Mouse (Mus musculus) 3134 (cell line): ENCODE measurements around the gene Gde1.
A peak's percentile ranks its signal among the peaks of the same experiment; 100 is the strongest.

Source experiments
- DNase-seq: peaks from one replicate; pipeline ENCODE4 v3.0.0-alpha.2; 2011; ENCODE audit warnings: low spot score; ENCODE audit not compliant: insufficient read length; ENCODE audit errors: extremely low read depth

Gene Gde1

DNA sequence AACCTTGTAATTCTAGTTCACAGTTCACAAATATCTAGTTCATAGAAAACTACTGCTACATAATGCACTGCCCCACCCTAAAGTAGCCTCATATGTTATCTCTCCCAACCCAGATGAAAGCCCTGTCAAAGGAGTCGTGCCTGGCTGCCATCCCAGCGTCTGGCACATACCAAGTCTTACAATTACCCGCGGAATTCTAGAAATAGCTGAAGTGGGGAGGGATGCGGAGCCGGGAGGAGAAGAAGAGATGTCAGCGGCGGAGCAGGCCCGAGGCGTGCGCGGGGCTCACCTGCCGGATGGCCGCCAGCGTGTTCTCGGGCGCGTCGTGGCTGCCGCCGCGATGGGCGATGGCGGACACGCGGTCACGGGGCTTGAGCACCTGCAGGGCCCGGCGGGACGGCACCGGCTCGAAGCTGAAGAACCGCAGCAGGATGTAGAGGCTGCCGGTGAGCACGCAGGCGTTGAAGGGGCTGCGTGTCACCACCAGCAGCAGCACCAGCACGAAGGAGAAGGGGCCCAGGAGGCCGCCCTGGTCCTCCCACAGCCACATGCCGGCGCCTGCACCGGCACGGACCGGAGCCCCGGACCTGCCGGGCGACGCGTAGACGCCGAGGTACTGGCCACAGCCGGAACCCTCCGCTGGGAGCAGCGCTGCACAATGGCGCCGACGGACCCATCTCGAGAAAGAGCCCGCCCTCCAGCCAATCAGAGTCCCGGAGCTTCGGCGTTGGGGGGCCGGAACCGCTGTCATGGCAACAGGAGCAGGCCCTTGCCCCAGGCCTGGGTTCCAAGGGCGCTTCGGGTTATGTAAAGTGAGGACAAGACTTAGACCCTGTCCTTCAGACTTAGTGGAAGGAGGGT lies at the start of gene Gde1:
Gene Gde1, minus strand, starts transcription at position 678 of the 861 bp plus-strand sequence.
- DNase-seq = peak; percentile 88

DNA sequence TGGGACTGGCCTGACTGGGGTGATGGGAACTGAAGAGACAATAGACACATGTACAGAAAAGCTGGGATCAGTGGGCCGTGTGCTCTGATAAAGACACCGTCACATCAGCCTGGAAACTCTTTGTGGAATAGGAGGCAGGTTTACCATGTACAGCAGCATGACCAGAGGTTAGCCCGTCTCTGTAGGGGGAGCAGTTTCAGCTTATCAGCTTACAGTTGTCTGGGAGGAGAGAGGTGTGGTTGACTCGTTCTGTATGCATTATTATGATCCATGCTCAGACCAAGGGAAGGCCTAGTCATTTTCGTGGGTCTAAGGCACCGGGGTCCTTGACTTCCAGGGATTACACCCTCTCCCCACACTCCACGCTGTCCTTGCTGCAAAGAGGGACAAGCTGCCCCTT lies 46.0 kb upstream of the Gde1 start:
- no peak for DNase-seq

DNA sequence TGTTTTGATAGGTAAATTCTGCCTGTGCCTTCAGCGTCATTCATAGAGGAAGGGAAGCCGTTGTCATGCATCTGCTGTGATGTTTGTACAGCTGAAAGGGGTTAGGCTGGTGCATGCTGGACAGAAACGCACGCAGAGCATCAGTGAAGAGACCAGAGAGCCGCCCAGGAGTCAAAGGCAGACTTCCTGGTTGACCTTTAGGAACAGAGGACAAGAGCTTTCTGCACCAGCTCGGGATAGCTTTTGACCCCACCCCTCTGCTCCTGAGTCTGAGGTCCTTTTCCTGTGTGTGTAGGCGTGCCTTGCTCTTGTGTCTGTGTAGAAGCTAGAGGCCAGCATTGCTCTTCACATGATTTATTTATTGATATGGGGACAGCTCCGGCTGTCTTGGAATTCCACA lies 44.1 kb upstream of the Gde1 start:
- no peak for DNase-seq

DNA sequence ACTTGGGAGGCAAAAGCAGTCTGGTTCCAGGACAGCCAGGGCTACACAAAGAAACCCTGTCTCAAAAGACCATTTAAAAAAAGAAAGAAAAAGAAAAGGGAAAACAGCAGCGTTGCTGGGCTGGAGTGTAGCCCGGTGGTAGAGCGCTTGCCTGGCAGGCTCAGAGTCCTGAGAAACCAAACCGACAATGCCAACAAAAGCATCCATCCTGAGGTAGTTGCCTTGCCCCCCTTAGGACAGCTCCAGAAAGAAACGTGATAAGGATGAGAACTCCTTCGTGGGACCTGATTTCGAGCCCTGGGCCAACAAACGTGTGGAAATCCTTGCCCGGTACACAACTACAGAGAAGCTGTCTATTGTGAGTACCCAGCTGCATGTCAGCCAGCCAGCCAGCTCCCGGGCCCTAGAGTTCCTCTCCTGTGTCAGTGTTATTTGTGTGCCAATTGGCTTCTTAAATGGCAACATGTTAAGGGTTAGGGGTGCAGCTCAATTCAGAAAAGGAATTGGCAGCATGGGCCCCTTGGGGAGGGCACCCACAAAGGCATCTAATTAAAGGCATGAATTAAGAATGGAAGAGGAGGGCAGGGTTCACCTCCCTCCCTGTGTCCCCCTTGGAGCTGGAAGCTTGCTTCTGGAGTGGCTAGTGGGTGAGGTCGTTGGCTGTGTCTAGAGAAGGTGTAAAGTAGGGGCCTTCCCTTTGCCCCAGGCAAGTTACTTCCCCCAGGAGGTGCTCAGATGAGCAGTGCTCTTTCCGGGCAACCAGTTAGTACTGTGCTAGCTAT lies 42.5 kb upstream of the Gde1 start:
- DNase-seq = no peak

DNA sequence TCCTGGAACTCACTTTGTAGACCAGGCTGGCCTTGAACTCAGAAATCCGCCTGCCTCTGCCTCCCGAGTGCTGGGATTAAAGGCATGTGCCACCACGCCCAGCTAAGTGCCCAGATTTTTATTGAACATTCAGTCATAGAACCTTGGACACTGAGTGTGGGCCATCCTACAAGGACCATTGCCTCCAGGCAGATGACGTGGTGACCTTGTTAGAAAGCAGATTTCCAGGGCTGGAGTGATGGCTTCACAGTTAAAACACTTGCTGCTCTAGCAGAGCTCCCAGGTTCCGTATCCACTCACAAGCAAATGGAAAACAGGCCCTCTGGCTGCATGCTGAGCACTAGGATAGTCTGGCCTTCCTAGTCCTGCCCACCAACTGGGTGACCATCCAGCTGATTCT lies 39.2 kb upstream of the Gde1 start:
- DNase-seq = no peak

DNA sequence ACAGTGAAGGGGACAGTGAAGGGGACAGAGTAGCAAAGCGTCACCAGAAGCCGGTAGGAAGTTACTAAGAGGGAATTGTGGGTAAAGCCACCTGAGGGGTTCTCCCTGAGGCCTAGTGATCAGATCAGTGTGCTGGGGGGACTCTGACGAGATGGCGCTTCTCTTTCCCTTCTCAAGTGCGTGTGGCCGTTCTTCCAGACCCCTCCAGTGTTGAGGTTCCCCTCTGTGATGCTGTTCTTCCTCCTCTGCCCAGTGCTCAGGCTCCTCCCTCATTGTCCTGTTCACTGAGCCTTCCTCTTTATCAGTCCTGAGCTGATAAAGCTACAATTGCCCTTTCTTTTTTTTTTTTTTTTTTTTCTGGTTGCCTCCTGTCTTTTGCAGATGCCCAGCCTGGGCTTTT lies 36.7 kb upstream of the Gde1 start:
- no peak for DNase-seq

DNA sequence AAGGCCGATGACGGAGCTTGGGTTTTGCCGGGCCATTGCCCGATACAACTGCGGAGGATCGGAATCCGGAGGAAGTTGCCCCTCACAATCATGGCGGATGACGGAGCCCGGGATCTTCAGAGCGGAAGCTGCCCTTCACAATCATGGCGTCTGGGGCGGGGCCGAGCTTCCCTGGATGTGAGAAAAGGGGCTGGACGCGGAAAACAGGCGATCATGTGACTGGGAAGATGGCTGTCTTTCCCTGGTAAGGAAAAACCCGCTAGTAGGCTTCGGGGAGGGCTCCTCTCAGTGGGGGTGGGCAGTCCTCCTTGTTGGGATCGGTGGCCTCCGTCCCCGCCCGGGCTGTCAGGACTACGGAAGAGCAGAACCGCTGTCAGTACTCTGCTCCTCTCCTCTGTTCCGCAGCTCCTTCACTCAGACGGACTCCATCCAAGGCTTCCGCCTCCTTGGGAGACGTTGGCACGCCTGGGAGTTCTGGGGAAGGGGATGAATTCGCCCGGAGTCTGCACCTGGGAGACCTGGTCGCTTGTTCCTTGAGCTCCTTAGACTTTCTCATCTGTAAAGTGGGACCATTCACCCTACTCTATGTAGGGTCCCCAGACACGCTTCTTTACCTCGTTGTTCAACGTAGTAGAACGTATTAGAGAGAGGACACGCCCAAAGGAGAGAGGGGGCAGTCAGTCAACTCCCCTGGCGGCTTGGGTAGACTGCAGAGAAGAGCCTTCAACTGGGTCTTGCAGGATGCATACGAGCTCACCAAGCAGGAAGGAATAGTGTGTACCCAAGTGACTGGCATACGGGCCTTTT lies 35.2 kb upstream of the Gde1 start:
- peak; percentile 91 for DNase-seq

DNA sequence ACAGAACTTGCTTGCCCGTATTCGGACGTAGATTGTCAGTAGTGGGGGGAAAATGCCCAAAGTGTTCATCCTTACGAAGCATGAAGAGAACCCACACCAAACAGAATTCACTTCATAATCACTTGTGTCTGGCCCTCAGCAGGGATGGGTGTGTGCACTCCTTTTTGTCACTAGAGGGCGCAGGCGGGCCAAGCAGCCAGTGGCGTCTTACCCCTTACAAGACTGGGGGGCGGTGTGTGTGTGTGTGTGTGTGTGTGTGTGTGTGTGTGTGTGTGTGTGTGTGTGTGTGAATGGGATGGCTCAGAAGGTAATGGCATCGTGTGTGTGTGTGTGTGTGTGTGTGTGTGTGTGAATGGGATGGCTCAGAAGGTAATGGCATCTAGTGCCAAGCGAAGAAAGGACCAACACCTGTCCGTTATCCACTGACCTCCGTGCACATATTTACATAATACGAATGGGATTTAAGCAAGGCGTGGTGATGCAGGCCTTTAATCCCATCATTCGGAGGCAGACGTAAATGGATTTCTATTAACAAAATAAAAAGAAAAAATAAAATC lies 34.5 kb upstream of the Gde1 start, which contains the start of gene Vps35l:
Gene Vps35l, plus strand, starts transcription at position 252 of the 557 bp plus-strand sequence.
- no peak for DNase-seq

DNA sequence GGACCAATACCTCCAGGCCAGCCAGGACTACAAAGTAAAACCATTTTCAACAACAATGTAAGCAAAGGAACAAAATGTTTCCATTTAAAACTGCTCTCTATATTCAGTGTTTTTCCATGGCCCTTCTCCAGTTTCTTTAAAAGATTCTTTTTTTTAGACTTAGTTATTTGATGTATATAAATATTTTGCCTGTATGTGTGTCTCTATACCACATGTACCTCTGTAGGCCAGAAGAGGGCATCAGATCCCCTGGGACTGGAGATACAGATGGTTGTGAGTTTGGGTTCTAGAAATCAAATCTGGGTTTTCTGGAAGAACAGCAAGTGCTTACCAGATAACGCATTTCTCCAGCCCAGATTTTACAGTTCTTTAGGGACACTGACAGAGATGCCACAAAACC lies 33.2 kb upstream of the Gde1 start:
- DNase-seq = no peak

DNA sequence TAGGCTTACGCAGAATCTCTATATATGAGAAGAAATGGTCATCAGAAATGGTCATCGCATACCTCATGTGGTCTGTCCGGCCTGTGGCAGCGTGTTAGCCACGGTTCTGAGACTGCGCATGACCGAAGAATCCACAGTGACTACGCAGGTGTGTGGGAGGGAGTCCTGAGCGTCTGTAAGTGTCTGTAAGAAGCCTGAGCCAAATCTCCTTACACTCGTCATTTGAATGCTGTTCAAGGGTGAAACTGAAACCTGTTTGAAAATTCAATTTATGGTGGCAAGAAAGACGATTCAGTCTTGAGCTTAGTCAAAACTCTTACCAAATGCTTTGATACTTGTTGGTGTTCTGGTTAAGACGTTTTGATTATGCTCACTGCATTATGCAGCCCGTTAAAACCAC lies 27.6 kb upstream of the Gde1 start:
- no peak for DNase-seq

DNA sequence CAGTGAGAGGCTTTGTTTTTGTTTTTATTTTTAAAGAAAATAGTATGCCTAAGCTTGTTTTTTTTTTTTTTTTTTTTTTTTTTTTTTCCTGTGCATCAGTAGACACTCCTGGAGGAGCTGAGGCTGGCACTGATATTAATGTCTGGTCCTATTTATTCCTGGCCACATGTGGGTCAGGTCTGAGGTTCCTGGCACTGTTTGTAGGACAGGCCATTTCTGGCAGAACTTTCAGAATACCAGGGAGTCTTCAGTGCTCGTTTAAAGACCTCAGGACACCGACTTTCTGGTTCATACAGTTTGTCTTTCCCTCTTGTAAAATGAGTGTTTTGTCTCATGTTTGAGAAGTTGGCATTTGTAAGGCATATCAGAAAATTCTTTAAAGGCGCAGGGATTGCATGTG lies 26.2 kb upstream of the Gde1 start:
- DNase-seq = no peak

DNA sequence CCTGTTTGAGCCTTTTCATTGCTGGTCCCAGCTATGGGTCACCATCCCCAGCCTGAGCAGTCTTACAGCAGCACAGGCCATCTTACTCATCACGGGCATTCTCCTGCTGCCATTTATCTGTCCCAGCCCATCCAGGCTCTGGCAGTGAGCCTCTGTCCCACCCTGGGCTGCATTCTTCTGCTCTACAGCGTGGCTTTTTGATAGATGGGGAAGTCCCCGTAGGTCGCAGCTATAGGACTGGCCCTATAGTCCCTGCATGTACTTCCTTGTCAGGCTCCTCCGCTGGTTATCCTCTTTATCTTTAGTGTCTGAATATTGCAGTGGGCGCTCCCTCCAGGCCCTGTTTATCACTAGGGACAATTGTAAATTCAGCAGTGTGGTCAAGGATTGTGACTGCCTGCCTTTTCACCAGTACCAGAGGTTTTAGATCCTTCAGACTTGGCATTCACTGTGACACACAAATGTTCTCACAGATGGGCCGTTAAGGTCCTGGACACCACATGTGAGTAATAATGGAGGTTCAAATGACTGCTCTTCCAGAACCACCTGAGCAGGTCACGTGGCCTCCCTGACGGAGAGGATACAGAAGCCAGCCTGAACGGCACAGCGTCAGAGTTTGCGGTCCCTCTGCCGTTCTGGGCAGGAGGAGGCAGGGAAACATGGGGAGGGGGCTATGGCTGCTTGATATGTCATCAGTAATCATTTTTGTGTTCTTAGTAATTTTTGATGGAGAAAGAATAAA lies 23.4 kb upstream of the Gde1 start:
- no peak for DNase-seq

DNA sequence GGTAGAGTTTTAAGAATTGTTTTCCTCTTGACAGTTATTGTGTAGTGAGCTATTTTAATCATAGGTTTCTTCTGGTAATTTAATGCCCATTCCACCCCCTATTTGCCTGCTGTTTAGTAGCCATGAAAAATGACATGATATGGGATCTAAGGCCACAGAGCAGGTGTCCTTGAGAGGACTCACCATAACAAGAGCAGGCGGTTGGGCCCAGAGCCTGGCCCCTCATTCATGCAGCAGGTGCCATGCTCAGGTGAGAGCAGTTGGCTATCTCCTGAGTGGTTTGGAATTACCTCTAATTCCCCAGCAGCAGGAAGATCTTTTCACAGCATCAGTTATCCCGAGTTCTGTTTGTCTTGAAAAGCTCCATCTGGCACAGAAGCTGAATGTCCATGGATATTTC lies 19.9 kb upstream of the Gde1 start:
- no peak for DNase-seq

DNA sequence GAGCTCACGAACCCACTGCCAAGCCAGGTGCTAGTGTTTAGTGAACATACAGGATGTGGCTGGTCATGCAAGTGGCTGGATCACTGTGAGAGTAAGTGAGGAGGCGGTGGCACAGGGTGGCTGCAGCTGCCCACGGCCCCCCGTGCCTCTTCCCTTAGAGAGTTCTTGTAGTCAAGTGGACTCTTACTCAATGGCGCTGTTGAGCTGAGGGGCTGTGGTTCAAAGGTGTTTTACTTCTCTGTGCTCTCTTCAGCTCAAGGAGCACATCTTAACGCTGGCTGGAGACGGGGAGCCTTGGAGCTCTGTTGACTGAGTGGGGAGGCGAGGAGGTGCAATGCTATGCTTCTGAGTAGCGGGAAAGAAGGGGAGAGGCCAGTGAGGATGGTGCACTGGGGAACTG lies 18.3 kb upstream of the Gde1 start:
- no peak for DNase-seq

DNA sequence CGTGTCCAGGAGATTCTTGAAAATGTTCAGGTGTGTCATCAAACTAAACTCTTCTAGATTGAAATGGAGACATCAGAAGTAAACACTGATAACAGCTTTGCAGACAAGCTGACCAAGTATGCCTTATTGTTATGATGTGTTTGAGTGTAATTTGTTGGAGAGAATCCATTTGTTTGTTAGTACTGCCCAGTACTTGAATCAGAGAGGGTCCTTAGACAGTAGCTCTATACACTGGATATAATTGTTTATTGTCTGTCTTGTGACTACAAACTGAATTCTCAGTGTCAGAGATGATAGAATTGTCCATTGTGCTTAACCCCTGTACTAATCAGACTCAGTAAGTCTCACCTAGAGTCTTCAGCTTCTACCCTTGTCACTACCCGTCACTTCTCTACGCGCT lies 12.5 kb upstream of the Gde1 start:
- no peak for DNase-seq

DNA sequence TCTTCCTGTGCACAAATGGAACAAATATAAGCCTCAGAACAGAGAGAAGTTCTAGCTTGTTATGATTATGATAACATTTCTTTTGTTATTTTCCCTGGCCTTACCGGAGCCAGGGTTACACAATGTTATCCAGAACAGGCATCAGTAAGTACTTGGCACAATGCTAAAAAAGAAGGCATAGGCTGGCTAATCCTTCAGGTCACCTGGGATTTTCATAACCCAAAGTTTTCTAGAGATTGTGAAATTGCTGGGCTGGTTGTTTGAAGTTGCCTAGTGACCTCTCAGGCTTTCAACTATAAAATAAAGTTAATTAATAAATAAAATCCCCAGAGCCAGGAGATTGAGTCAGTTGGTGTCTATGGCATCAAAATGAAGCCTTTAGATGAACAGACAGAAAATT lies 9.3 kb upstream of the Gde1 start:
- DNase-seq = no peak

DNA sequence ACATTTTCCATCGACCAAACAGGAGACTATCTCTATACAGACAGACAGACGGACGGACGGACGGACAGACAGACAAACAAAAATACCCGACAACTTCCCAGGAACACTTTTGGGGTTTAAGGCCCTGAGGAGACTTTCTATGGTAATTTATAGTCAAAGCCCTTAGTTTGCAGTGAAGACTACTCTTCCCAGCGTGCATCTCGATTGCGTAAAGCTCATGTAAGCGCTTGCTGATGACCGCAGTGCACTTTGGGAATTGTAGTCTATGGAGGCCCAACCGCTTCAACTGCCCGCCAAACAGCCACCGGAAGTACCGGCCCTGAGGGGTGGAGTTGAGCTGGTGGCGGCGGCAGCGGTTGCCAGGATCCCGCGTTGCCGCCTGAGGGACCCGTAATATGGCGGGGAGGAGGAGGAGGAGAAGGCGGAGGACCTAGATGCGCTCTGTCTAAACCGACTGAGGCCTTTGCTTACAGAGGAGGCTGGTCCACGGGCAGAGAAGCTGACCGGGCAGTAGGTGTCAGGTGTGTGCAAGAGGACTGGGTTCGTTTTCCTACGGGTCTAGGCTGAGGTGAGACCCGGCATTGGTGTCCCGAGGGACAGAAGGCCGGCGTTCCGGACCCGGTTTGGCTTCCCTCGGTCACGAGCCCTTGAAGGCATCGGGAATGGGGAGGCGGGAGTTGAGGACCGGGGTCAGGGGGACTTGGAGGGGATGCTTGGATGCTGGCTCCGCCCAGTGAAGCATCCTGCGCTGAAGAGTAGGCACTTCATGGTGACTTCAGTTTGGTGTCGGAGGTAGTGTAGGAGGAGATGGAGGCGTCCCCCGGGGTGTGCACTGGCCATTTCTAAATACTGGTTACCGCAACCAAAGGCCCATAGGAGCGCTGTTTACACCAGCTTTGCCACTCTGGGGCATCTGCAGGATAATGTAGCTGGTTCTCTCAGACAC lies 6.9 kb upstream of the Gde1 start, which contains the start of gene Ccp110:
Gene Ccp110, plus strand, starts transcription at position 325 of the 946 bp plus-strand sequence.
- peak; percentile 95 for DNase-seq

DNA sequence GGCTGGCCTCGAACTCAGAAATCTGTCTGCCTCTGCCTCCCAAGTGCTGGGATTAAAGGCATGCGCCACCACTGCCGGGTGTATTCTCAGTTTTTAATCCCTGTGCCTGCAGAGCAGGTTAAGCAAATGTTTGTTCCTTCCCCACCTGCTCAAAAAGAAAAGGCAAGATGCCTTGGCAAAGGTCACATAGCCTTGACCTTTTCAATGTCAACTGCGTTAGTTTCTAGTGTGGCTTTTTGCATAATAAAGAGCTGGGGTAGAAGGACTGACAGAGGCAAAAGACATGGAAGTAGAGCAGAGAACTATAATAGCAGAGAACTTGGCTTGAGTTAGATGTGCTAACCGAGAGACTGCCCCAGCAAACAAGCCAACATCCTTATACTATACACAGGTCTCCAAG lies 5.2 kb upstream of the Gde1 start:
- DNase-seq = no peak

DNA sequence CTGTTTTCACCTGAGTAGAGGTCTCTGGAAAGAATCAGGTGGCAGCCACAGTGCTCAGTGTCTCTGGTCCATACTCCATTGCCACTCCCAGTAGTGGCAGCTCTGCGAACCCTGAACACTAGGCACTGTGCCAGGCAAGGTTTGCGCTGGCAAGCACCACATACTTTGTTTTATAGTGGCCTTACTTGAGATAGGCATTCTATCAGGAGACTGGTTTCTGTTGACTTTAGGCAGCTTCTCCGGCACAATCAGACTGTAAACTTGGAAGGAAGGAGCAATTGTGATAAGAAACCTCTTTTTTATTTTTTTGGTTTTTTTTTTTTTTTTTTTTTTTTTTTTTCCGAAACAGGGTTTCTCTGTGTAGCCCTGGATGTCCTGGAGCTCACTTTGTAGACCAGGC lies 2.4 kb upstream of the Gde1 start:
- DNase-seq = no peak
